Mouse (Mus musculus) ovary, adult 18-20 months (tissue): ENCODE results near the gene Gm3159.
"Not testable (repeated sequence)": the region's sequence is repeated elsewhere in the genome, so short reads cannot be mapped to it uniquely, and the experiment has no call there.

Experiments used
- DNase-seq: peaks from one replicate; pipeline ENCODE4 v3.0.0; 2022; ENCODE audit warnings: low spot score, mixed read lengths

The Gm3159 gene

DNA sequence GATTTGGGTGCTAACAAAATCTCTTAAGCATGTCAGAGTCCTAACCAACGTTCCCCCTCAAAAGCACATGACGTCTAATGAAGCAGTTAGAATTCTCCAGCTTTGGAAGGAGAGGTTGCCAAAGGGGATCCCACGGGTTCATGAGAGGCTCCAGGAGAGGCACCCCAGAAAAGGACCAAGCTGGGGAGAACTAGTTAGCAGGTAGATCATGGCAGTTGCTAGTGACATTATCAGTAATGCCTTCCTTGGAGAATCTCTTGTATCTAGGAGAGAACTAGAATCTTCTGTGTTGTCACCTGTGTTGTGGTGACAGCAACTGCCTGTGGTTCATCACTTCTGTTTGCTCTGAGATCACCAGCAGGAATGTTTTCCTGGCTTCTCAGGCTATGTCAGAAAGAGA, at the start of gene Gm3159:
TSS of gene Gm3159 (plus strand) at position 301 of the 400 bp plus-strand sequence.
- DNase-seq, result not testable (repeated sequence)

DNA sequence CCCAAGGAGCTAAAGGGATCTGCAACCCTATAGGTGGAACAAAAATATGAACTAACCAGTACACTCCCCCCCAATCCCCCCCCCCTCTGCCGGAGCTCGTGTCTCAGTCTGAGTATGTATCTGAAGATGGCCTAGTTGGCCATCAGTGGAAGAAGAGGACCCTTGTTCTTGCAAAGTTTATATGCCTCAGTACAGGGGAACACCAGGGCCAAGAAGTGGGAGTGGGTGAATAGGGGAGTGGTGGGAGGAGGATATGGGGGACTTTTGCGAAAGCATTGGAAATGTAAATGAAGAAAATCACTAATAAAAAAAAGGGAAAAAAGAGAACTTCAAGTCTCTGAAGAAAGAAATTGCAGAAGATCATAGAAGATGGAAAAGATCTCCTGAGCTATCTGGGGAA, 28.3 kb upstream of the Gm3159 start:
- DNase-seq, result not testable (repeated sequence)

DNA sequence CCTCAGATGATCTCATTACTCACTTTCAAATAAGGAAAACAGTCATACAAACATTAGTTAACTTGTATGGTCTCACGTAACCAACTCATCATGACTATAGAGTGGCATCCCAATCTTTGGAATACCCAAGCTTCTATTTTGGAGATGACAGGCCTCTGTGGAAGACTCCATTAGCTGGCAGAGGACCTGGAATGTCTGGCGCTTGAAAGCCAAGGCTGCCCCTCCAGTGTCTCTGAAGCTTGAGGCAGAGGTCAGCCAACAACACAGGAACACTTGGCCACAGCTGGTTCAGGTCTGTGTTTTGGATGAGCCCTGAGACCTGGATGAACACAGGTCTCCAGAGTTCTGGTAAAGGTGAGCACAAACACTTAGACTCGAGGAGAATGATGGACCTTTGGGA, 27.6 kb upstream of the Gm3159 start:
- not testable (repeated sequence) for DNase-seq

DNA sequence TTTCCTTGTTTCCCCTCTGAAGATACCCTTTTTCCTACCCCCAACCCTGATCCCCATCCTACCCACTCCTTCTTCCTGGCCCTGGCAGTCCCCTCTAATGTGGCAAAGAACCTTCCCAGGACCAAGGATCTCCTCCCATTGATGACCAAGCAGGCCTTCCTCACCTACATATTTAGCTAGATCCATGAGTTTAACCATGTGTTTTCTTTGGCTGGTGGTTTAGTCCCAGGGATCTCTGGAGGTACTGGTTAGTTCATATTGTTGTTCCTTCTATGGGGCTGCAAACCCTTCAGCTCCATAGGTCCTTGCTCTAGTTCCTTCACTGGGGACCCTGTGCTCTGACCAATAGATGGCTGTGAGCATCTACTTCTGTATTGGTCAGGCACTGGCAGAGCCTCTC, 19.5 kb upstream of the Gm3159 start:
- DNase-seq, result not testable (repeated sequence)

DNA sequence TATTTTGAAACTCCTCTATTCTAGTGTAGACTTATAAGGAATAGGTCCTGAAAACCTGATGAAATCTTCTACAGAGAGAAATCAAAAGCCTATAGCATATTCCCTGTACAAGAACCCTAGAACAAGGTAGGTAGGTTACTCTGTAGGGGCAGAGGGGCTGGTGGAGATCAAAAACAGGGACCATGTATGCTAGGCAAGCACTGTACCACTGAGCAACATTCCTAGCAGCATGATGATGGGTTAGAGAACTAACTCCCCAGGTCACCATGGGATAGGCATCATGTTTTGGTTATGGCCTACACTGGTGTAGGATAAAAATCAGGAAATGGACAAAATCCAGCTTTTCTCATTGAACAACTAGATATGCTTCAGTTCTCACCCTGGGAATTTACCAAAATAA, 11.7 kb upstream of the Gm3159 start:
- DNase-seq, result not testable (repeated sequence)

DNA sequence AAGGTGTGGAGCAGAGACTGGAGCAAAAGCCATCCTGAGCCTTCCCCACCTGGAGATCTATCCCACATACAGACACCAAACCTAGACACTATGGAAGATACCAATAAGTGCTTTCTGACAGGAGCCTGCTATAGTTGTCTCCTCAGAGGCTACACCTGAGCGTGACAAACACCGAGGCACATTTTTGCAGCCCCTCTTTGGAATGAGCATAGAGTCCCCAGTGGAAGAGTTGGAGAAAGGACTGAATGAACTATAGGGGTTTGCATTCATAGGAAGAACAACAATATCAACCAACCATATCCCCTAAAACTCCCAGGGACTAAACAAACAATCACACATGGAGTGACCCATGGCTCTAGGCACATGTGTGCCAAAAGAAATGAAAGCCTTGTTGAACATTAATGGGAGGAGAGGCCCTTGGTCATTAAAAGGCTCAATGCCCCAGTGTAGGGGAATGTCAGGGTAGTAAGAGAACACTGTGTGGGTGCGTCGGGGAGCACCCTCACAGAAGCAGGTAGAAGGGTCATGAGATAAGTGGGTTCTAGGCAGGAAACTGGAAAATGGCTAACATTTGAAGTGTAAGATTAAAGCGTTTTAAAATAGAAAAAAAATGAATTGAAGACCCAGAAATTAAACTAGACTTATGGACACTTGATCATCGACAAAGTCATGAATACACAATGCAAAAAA, 4.3 kb upstream of the Gm3159 start:
- DNase-seq, result not testable (repeated sequence)

DNA sequence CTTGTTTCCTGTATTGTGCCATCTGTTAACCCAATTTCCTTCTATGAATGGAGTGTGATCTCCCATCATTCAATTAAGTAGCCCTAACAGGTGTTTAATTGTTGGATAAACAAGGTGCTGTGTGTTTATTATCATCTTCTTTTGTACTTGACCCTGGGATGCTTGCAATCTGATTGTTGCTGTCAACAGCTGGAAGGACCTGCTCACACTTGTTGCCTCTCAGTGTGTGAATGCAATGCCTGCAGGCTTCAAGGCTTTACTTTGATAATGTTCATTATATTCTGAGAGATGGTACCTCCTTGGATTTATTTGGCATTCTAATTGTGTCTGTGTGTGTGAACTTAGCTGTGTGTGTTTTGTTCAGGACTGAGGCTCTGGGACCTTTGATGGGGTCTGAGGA, 1.3 kb downstream of the Gm3159 start:
- not testable (repeated sequence) for DNase-seq

DNA sequence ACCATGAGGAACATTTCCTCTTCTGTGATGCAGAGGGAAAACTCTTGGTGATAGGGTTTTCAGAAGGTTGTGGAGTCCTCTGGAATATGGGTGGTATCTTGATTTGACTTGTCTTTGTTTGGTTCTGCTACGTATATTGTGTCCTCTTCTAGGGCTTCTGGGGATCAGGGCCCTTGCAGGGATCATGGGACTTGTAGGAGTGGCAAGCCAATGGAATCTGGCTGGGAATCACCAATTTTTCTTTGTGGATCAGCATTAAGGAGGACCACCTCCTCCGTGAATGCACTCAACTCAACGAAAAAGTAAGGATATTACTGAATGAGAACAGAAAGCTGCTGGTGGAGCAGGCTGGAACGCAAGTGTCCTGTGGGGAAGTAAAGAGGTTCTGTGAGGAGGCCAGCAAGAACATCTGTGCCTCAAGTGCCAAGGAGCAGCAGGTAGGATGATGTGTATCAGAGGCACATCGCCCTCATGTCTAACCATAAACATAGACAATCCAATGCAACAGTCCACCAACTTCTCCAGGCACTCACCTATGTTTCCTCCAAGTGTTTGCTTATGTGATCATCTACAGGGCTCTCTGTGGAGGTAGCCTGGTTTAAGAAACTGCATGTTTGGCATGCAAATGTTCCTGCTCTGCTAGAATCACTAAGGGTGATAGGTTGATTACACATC, 2.9 kb downstream of the Gm3159 start:
- DNase-seq, result not testable (repeated sequence)

DNA sequence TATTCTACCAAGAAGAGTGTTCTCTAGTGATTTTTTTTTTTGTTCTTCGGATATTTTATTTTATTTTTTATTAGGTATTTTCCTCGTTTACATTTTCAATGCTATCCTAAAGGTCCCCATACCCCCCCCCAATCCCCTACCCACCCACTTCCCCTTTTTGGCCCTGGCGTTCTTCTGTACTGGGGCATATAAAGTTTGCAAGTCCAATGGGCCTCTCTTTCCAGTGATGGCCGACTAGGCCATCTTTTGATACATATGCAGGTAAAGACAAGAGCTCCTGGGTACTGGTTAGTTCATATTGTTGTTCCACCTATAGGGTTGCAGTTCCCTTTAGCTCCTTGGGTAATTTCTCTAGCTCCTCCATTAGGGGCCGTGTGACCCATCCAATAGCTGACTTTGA, 3.9 kb downstream of the Gm3159 start:
- not testable (repeated sequence) for DNase-seq

DNA sequence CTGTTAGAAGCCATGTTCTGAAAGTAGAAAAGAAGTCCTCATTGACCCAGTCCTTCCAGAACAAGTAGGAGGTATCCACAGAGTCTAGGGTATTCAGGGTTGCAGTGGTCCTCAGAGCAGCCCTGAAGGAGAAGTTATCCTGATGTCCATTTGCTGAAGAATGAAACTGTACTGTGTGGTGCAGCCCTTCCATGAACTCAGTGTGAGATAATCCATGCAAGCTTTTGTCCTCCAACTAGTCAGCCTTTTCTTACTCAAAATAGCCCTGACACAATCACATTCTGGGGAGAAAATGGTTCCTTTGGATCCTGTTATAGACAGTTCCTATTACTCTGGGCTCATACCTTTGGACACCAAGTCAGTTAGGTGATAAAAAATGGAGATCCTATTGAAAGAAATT, 6.5 kb downstream of the Gm3159 start:
- DNase-seq, result not testable (repeated sequence)

DNA sequence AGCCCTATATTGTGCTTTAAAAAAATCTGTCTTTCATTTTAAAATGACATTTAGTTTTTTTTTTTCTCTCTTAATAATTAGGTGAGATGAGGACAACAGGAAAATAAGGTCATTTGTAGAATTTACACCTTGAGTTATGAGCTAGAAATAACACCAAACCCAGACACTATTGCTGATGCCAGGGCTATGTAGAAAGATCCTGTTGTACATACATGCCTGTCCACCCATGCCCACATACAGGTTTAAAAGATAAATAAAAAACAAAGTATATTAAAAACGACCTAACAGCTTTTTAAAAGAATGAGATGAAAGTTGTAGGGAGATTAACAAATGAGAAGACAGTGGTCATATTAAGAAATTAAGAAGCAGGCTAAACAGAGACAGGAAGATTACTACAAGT, 12.6 kb downstream of the Gm3159 start:
- DNase-seq, result not testable (repeated sequence)

DNA sequence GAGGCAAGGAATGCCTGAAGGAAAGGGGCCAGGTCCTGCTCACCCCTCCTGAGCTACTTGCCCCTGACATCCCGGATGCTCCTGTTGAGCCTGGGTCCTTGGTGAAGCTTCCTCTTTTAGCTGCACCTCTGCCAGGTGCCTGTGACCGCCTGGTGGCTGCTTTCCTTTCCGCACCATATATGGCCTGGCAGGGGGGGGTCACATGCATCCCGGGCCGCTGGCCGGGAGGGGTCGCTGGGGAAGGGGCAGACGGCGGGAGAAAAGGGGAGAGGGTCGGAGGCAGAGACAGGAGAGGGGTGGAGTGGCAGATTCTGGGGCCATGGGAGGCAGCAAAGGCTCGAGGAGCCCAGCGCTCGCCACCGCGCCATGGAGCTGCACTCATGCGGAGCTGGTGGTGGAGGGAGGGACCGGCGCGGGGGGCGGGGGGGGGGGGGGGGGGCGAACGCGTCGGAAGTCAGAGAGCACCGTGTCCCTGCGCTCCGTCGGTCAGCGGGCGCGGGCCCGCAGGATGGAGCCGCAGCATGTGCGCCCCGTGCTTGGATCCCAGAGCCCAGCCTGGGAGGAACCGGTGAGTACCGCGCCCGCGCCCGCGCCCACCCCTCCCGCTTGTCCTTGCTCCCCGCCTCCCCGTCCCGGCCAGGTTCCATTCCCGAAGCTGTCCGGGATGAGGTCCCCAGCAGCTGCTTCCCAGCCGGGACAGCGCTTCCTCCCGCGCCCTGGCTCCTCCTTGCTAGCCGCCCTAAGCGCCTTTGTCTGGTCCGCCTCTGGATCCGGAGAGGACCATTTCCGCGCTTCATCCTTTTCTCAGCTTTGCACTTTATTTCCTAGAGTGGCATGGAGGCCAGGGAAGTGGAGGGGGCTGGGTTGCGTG, 17.9 kb downstream of the Gm3159 start, which contains the start of gene Gm3164:
TSS of gene Gm3164 (plus strand) at position 484 of the 871 bp plus-strand sequence.
- DNase-seq, result peak; percentile 5

DNA sequence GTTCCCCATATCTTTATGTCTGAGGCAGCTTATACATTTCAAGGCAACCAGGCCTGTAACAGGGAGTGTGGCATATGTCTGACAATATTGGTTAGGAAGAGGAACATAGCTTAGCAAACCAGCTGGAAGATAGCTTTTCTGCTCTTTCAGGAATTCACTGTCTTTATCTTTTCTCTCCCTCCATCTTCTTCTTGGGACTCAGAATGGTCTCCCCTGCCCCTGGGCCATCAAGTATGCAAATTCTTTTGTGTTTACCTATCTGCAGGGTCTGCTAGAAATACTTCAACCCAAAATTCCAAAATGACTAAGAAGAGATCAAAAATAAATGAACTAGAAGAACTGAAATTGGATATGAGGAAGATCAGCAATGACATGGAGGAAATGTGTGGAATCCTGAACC, 33.4 kb downstream of the Gm3159 start, which contains the start of gene Gm3173:
TSS of gene Gm3173 (plus strand) at position 301 of the 400 bp plus-strand sequence.
- DNase-seq, result not testable (repeated sequence)
